Mouse (Mus musculus) CH12F3 (cell line): Measurements from ENCODE around the gene Ffar4.

ENCODE experiments used
- in situ Hi-C: fragments of 300-500 bp; cut with MboI; formaldehyde crosslinking; loops from 2 replicates; pipeline ENCODE4 v1.14.3; 2020; ENCODE audit warnings: low sequenced_read_pairs

Gene Ffar4

GRCm38 (mm10) chr19:38096858-38097758 lies at the start of gene Ffar4:
Gene Ffar4, plus strand, starts transcription at chr19:38097071.
- in situ Hi-C loops, result no loop called here

- in situ Hi-C loops, result loop anchor here (5.0 kb wide), 1 partner anchor 97 kb away; no protein-coding TSS in a partner anchor
These were observed 47.2 kb upstream of the Ffar4 start for GRCm38 (mm10) chr19:38049686-38050085.

GRCm38 (mm10) chr19:38053227-38054041 lies 43.4 kb upstream of the Ffar4 start:
- in situ Hi-C loops, result loop anchor here (5.0 kb wide), 1 partner anchor 101 kb away; no protein-coding TSS in a partner anchor

- in situ Hi-C loops, result loop anchor here (5.0 kb wide), 1 partner anchor 102 kb away; no protein-coding TSS in a partner anchor
These were observed 42.6 kb upstream of the Ffar4 start for GRCm38 (mm10) chr19:38054149-38054719.

- in situ Hi-C loops, result loop anchor here (5.0 kb wide), 1 partner anchor 102 kb away; no protein-coding TSS in a partner anchor
These were observed 42.1 kb upstream of the Ffar4 start, which contains the start of gene Cep55 for GRCm38 (mm10) chr19:38054720-38055192. Gene Cep55, plus strand, starts transcription at chr19:38055011.

- in situ Hi-C loops, result no loop called here
These were observed 41.1 kb upstream of the Ffar4 start for GRCm38 (mm10) chr19:38055798-38056197.

- in situ Hi-C loops, result no loop called here
These were observed 40.6 kb upstream of the Ffar4 start for GRCm38 (mm10) chr19:38056276-38056675.

- in situ Hi-C loops, result no loop called here
These were observed 39.9 kb upstream of the Ffar4 start for GRCm38 (mm10) chr19:38056931-38057330.

- in situ Hi-C loops, result no loop called here
These were observed 33.7 kb upstream of the Ffar4 start for GRCm38 (mm10) chr19:38063201-38063600.

GRCm38 (mm10) chr19:38064051-38064450 lies 32.8 kb upstream of the Ffar4 start:
- in situ Hi-C loops, result no loop called here

- in situ Hi-C loops, result no loop called here
These were observed 23.6 kb upstream of the Ffar4 start for GRCm38 (mm10) chr19:38073226-38073625.

- in situ Hi-C loops, result no loop called here
These were observed 21.8 kb upstream of the Ffar4 start for GRCm38 (mm10) chr19:38075051-38075450.

GRCm38 (mm10) chr19:38076251-38076650 lies 20.6 kb upstream of the Ffar4 start:
- in situ Hi-C loops, result no loop called here

GRCm38 (mm10) chr19:38077851-38078540 lies 18.9 kb upstream of the Ffar4 start:
- in situ Hi-C loops, result no loop called here

GRCm38 (mm10) chr19:38081361-38081760 lies 15.5 kb upstream of the Ffar4 start:
- in situ Hi-C loops, result loop anchor here (10.0 kb wide), 1 partner anchor 113 kb away; no protein-coding TSS in a partner anchor

- in situ Hi-C loops, result loop anchor here (10.0 kb wide), 1 partner anchor 112 kb away; no protein-coding TSS in a partner anchor
These were observed 13.8 kb upstream of the Ffar4 start for GRCm38 (mm10) chr19:38082931-38083525.

GRCm38 (mm10) chr19:38085841-38086240 lies 11.0 kb upstream of the Ffar4 start:
- in situ Hi-C loops, result loop anchor here (10.0 kb wide), 1 partner anchor 109 kb away; no protein-coding TSS in a partner anchor

GRCm38 (mm10) chr19:38086948-38087551 lies 9.8 kb upstream of the Ffar4 start:
- in situ Hi-C loops, result loop anchor here (10.0 kb wide), 1 partner anchor 108 kb away; no protein-coding TSS in a partner anchor

- in situ Hi-C loops, result loop anchor here (10.0 kb wide), 1 partner anchor 105 kb away; no protein-coding TSS in a partner anchor
These were observed 7.5 kb upstream of the Ffar4 start for GRCm38 (mm10) chr19:38089358-38089757.
